Mouse (Mus musculus) thymus, postnatal 10 days (tissue): ENCODE measurements around the gene Rln1.

Source experiments
- DNase-seq, 2 experiments: peaks; one replicate each; pipeline ENCODE4 v3.0.0; 2021; ENCODE audit warnings: low spot score in 2 of 2

The Rln1 gene

GRCm38 (mm10) chr19:29361468-29362130 lies 27.1 kb upstream of the Rln1 start:
- DNase-seq, result peak; percentile 82 to 86

DNA sequence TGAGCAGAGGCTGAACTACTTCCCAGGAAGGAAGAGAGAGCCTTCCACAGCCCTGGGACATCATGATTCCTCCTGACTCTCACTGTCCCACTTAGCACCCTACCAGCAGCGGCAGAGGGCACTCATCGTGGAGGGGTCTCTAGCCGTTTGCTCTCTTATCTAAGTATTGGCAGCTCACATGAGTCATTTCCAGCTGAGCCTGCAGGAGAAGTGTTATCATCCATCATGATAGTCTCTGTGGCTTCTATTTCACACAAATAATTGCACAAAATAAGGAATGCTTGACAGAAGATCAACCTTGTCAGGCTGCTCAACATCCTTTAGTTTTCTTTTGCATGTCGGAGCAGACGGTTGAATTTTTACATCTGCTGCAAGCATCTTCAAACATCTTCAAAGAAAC lies 25.8 kb upstream of the Rln1 start:
- DNase-seq, result no peak

GRCm38 (mm10) chr19:29356281-29356680 lies 21.8 kb upstream of the Rln1 start:
- no peak for DNase-seq

GRCm38 (mm10) chr19:29354895-29355877 lies 20.7 kb upstream of the Rln1 start:
- DNase-seq, result peak; percentile 82 to 96

DNA sequence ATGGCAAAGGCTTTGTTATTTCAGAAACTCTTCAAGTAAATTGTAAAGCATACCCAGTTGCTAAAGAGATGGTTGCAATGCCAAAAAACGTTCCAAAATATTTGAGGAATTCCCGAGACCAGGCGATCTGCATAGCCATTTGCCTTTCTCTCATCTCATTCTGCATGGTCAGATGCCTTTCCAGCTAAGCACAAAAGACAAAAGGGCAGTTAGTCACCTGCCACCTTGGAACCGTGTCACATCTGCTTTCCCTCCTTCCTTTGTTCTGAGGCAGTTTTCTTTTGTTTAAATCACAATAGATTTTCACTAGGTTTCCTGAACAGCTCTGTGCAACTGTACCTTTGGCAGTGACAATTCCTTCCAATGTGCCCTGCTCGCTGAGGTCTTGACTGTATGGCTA lies 16.5 kb upstream of the Rln1 start:
- no peak for DNase-seq

GRCm38 (mm10) chr19:29345636-29346035 lies 11.2 kb upstream of the Rln1 start:
- DNase-seq, result no peak

GRCm38 (mm10) chr19:29344868-29345267 lies 10.4 kb upstream of the Rln1 start:
- no peak for DNase-seq

GRCm38 (mm10) chr19:29342281-29342680 lies 7.8 kb upstream of the Rln1 start:
- DNase-seq, result no peak

DNA sequence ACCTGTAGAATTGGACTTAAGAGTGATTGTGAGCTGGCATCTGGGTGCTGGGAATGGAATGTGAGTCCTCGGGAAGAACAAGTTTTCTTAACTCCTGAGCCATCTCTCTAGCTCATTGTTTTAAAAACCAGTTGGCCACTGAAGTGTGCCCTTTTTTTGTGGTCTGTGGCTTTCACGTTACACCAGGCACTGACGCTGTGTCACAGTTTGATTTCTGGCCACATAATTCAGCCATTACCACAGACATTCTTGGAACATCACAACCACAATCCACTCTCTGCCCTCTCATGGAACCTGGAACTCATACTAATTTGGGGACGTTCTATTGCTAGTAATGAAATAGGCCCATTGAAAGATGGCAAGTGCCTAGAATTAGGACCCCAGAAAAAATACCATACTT lies 6.6 kb upstream of the Rln1 start:
- DNase-seq, result no peak

GRCm38 (mm10) chr19:29336624-29337023 lies 2.2 kb upstream of the Rln1 start:
- DNase-seq, result no peak

- DNase-seq, result no peak
Measured at GRCm38 (mm10) chr19:29326822-29327552, 7.5 kb downstream of the Rln1 start.

DNA sequence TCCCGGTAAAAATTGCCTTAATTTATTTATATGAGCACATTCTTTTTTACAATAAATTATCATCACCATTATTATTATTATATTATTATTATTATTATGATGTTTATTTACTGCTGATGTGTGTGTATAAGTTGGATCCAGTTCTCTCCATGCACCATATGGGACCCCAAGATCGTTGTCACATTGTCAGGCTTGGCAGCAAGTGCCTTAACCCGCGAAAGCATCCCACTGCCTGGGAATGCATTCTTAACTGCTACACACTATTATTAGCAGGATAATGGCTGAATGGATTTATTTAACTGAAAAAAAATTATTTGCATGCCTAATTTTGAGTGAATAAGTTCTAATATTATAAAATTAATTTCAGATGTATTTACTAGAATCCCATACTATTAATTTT lies 8.1 kb downstream of the Rln1 start:
- no peak for DNase-seq

DNA sequence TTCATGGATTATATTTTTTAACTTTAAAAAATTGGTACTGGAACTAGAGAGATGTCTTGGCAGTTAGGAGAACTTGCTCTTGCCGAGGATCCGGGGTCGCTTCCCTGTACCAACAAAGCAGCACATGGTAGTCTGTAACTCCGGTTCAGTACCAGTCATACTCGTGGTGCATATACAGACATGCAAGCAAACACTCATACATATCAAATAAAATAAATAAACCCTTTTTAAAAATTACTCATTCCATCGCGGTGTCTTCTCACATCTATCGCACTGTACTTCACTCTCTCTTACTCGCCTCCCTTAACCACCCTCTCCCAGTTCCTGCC lies 8.7 kb downstream of the Rln1 start:
- no peak for DNase-seq

DNA sequence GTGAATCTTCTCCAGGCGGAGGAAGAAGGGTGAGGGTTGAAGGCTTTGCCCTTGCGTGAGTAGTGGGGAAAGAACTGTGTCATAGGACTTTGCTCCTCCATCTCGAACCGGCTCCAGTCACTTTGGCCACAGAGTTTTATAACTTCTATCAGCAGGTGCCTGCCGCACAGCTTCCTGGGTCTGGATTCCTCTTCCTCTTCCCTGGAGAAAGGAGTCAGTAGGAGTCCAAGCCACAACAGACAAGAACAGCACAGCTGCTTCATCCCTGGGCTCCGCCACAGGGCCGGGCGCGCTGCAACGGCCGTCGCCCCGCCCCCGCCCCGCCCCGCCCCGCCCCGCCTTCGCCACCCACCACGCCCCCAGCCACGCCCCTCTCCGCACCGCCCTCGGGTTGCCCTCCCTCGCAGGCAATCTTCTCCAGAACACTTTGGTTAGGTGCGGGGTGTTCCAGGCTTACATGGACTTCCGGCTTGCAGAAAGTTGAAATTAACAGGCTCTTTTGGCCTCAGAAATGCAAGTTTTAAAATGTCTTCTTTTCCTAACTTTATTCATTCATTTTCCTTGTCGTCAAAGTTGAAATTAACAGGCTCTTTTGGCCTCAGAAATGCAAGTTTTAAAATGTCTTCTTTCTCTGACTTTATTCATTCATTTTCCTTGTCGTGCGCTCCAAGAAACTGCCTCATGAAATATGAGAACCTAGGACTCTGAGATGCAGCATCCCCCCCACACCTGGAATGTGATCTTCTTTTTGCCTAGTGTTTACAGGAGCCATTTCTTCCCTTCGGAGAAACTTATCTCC lies 9.2 kb downstream of the Rln1 start, which contains the start of gene Insl6:
TSS of gene Insl6 (minus strand) at position 304 of the 799 bp plus-strand sequence.
- peak; percentile 46 to 82 for DNase-seq

DNA sequence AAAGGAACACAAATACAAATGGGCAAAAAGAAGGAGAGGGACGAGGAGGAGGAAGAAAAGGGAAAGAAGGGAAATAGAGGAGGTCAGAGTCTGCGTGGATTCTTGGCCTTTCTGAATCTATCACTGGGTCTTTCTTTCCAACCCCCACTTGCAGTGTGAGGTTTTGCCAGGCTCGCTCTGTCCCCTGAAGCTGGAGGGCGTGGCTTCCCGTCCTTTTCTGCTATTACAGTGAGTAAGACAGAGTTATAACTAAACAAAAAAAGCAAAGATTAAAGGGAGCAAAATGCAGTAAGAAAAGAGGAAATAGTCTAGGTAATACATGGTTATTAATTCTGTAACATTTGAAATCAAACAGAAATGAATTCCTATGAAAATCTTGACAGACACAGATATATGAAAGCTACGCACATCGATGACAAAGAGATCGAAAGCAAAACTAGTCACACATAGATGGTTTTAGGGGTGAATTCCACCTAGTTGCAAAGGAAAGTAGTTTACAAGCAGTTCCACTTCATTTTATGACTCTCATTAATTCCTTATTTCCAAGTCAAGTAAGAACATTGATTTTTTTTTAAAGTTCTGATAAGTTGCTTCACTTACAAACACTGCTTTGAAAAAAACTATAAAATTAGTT lies 10.9 kb downstream of the Rln1 start:
- DNase-seq, result no peak

- no peak for DNase-seq
Measured at GRCm38 (mm10) chr19:29312661-29313060, 21.8 kb downstream of the Rln1 start.

DNA sequence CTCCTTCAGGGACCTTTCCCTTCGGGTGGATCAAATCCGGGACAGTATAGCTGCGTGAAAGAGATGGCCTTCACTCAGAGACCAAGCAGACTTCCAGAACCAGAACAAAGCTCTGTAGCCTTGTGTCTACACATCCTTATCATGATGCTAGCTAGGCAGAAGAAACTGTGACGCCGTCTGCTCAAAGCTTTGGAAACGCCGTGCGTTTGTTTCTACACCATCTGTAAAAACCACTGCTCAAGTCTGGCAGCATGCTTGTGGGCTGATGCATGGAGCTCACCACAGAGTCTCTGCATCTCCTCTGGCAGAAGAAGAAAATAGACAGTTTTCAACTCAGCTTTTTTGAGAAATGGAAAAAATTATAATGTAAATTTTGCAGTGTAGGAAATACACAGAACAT lies 22.7 kb downstream of the Rln1 start:
- DNase-seq, result no peak

- no peak for DNase-seq
Measured at GRCm38 (mm10) chr19:29308832-29309231, 25.6 kb downstream of the Rln1 start.

- no peak for DNase-seq
Measured at GRCm38 (mm10) chr19:29302119-29302518, 32.4 kb downstream of the Rln1 start.

DNA sequence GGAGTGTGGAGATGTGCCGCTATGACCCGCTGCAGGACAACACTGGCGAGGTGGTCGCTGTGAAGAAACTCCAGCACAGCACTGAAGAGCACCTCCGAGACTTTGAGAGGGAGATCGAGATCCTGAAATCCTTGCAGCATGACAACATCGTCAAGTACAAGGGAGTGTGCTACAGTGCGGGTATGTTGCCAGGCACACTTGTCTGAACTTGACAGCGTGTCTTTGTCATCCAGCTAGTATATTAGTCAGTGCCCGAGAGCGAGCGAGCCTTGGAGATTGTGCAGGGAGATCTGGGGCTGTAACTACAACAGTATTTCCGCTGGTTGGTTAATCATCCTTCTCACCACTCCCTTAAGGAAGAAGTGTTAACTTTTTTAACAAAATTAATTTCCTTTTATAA lies 33.6 kb downstream of the Rln1 start:
- DNase-seq, result no peak

DNA sequence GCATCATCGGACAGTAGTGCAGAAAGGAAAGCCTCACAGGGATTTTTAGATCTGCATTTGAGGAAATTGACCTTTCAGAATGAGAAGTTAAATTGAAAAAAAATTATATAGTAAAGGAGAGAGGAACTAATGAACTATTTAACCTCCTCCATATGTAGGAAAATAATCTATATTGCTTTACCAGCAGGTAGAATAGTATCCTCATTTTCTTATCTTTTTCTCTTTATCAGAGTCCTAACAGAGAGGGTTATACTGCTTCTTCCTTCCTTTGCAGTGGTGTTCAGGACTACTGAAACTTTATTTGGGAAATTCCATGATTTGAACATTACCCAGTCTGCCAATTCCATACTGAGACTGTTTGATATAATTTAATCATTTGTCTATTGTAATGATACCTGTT lies 37.1 kb downstream of the Rln1 start:
- no peak for DNase-seq
